Mouse (Mus musculus) heart, embryonic 15.5 days (tissue): ENCODE results near the gene Trim58. TPM values are rescaled to one million over a fixed set of nuclear protein-coding genes. Genes with fewer than 3 reads are reported as not detected.

ENCODE experiments used
- ATAC-seq: fragments of 200-750 bp; cut with Nextera tagmentation; replicated peaks from 2 replicates; pipeline ENCODE4 v1.8.0; 2017; ENCODE audit warnings: low read depth, moderate TSS enrichment; ENCODE audit not compliant: insufficient number of reproducible peaks, insufficient read depth, low FRiP score
- H3K27ac ChIP-seq: fragments of 300-500 bp; sonication (generic); 2 replicates; pipeline ENCODE4 v1.5.1; 2015; ENCODE audit warnings: mild to moderate bottlenecking, inconsistent platforms
- H3K27me3 ChIP-seq: fragments of 300-500 bp; sonication (generic); 2 replicates; pipeline ENCODE4 v1.6.1; 2015; ENCODE audit warnings: inconsistent platforms
- H3K36me3 ChIP-seq: fragments of 300-500 bp; sonication (generic); 2 replicates; pipeline ENCODE4 v1.6.1; 2015; ENCODE audit warnings: mild to moderate bottlenecking, inconsistent platforms
- H3K4me1 ChIP-seq: fragments of 300-500 bp; sonication (generic); replicated peaks from 2 replicates; pipeline ENCODE4 v1.6.1; 2015; ENCODE audit warnings: inconsistent platforms
- H3K4me2 ChIP-seq: fragments of 300-500 bp; sonication (generic); 2 replicates; pipeline ENCODE4 v1.6.1; 2015; ENCODE audit warnings: inconsistent platforms, mild to moderate bottlenecking, moderate library complexity
- H3K4me3 ChIP-seq: fragments of 300-500 bp; sonication (generic); 2 replicates; pipeline ENCODE4 v1.5.1; 2015; ENCODE audit warnings: mild to moderate bottlenecking, inconsistent platforms
- H3K9ac ChIP-seq: fragments of 300-500 bp; sonication (generic); 2 replicates; pipeline ENCODE4 v1.6.1; 2015; ENCODE audit warnings: mild to moderate bottlenecking, inconsistent platforms
- H3K9me3 ChIP-seq: fragments of 300-500 bp; sonication (generic); replicated peaks from 2 replicates; pipeline ENCODE4 v1.6.1; 2016; ENCODE audit warnings: inconsistent platforms
- WGBS: fragments of 180-500 bp; shearing (Covaris S2); methylation state at CpG from one replicate; pipeline ENCODE4 v1.1.7; 2015; ENCODE audit warnings: mixed read lengths; 5-methylcytosine and 5-hydroxymethylcytosine counted together
- polyA plus RNA-seq: library from polyadenylated mRNA; unstranded; fragments of >200 nt; fragmentation: Nextera tagmentation; extraction: Ambion mirVana; gene quantifications from 2 replicates; pipeline ENCODE4 v1.2.1, GENCODE M21; 2015

The Trim58 gene
- 0.16 and 0.44 TPM in 2 replicates for polyA plus RNA-seq

DNA sequence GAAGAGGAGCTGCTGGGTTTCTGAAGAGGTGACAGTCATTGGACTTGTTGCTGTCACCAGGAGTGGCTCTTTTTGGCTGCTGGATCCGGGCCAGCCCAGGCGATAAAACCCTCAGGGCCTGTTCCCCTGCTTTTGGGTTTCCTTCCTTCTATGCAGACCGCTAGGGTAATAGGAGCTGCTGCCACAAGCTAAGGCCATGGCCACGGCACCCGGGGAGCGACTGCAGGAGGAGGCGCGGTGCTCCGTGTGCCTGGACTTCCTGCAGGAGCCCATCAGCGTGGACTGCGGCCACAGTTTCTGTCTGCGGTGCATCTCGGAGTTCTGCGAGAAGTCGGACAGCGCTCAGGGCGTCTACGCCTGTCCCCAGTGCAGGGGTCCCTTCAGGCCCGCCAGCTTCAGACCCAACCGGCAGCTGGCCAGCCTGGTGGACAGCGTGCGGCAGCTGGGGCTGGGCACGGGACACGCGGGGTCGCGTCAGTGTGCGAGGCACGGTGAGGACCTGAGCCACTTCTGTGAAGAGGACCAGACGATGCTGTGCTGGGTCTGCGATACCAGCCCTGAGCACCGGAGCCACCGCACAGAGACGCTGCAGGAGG lies at the start of gene Trim58:
Trim58 (plus strand) TSS at position 194 of the 596 bp plus-strand sequence.
- Histone ChIP-seq H3K27me3 (peaks cover 44% of the 10 kb centered on the region), H3K4me2 (peak within 1 kb of the TSS; percentile 73), H3K4me3 (peak within 1 kb of the TSS; percentile 43), H3K4me1 (peaks cover 7% of the 10 kb centered on the region), H3K9me3 (no peaks in the 10 kb centered on the region), H3K36me3 (no peaks in the 10 kb centered on the region), H3K27ac (no peak within 1 kb of the TSS), H3K9ac (peak within 1 kb of the TSS; percentile 12; the same call in 1 of the 2 replicates)
- no peak for ATAC-seq
- WGBS: 4% methylated on average over 34 of the region's 34 CpGs

DNA sequence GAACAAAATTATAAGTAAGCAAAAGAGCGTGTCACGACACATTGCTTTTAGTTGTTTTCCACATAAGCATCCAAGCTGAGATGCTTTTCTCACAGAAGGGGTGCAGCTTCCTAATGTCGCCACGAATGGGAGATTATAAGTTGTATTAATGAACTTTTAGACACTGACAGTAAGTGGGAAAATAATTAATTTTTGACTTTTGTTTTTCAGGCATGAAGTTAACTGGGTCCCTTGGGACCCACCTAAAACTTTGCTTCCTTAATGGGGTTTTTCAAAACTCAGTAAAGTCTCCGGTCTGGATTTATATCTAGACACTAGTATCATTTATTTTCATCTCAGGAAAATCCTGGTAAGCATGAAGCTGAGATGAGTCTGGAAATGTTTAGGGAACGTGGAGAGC lies 45.5 kb upstream of the Trim58 start, which contains the start of gene Olfr324:
Olfr324 (plus strand) TSS at position 301 of the 400 bp plus-strand sequence.
- Histone ChIP-seq H3K36me3 (no peaks in the 10 kb centered on the region), H3K27me3 (peaks cover 3% of the 10 kb centered on the region; the same call in 1 of the 2 replicates), H3K4me2 (no peak within 1 kb of the TSS), H3K9ac (no peak within 1 kb of the TSS), H3K9me3 (no peaks in the 10 kb centered on the region), H3K4me3 (no peak within 1 kb of the TSS), H3K4me1 (no peaks in the 10 kb centered on the region), H3K27ac (no peak within 1 kb of the TSS)
- WGBS: 74% methylated on average over 6 of the region's 6 CpGs
- ATAC-seq: no peak

DNA sequence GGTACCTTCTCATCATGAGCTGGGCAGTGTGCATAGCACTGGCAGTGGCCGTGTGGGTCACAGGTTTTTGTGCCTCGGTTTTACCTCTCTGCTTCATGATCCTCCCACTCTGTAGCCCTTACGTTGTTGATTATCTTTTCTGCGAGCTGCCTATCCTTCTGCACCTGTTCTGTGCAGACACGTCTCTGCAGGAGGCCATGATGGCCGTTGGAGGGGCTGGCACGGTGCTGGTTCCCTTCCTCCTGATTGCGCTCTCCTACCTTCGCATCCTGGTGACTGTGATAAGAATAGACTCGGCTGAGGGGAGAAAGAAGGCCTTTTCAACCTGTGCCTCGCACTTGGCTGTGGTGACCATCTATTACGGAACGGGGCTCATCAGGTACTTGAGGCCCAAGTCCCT lies 42.4 kb upstream of the Trim58 start:
- no peak overlapping the region for H3K4me3 ChIP-seq
- no peaks in the 10 kb centered on the region for H3K9me3 ChIP-seq
- H3K4me2 ChIP-seq: no peak overlapping the region
- WGBS: 81% methylated on average over 13 of the region's 13 CpGs
- no peak for ATAC-seq
- no peaks in the 10 kb centered on the region for H3K4me1 ChIP-seq
- H3K27ac ChIP-seq: no peak overlapping the region
- H3K9ac ChIP-seq: no peak overlapping the region
- peaks cover 3% of the 10 kb centered on the region; the same call in 1 of the 2 replicates for H3K27me3 ChIP-seq
- no peaks in the 10 kb centered on the region for H3K36me3 ChIP-seq

DNA sequence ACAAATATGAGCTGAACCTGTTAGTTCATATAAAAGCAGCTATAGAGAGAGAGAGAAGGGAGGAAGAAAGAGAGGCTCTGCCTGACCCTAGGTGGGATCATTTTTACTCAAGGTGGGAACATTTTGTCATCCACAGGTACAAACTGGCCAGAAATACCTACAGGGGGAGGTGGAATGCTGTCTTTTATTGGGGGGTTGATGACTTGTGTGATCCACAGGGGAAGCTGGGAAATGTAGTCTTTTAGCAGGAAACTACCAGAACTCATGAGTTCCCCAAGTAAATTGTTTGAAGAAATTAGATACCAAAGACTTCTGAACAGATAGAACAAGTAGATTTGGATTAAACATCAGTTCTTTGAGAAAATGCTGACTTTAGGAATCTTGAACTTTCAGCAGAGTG lies 38.2 kb upstream of the Trim58 start:
- Histone ChIP-seq H3K4me1 (no peaks in the 10 kb centered on the region), H3K9ac (no peak overlapping the region), H3K4me2 (no peak overlapping the region), H3K27me3 (no peaks in the 10 kb centered on the region), H3K9me3 (no peaks in the 10 kb centered on the region), H3K4me3 (no peak overlapping the region), H3K36me3 (no peaks in the 10 kb centered on the region), H3K27ac (no peak overlapping the region)
- ATAC-seq: no peak

DNA sequence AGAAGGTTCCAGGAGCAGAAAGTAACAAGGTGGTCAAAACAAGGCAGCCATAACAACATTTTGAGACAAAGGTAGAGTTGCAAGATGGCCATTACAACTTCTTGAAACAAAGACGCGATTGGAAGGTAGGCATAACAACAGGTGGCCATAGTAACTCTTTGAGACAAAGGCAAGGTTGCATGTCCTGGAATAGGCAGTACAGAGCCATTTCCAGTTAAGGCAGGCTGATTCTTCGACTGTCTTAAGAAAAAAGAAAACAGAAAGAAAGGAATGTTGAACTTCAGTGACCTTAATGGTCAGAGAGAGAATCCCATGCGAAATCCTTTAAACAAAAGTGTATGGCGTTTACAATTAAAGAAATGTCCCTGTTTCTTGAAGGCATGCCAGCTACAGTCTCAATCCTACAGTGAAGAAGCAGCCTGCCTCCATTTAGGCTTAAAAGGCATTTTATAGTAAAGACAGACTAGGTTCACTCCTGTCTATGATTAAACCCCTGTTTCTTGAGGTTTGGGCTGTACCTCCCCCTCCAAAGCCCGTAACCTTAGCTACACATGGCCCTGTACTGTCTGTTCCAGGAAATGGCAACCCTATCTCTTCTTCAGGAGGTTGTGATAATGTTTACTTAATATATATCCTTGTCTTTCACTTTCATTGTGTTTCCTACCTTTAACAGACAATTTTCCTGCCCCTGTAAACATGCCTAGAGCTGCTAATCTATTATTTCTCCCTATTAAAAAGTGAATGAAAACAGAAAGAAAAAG lies 37.3 kb upstream of the Trim58 start:
- ATAC-seq: no peak
- Histone ChIP-seq H3K4me2 (no peak overlapping the region), H3K4me3 (no peak overlapping the region), H3K9me3 (no peaks in the 10 kb centered on the region), H3K36me3 (no peaks in the 10 kb centered on the region), H3K27ac (no peak overlapping the region), H3K27me3 (no peaks in the 10 kb centered on the region), H3K9ac (no peak overlapping the region), H3K4me1 (no peaks in the 10 kb centered on the region)
- WGBS: 72% methylated on average over 6 of the region's 6 CpGs

DNA sequence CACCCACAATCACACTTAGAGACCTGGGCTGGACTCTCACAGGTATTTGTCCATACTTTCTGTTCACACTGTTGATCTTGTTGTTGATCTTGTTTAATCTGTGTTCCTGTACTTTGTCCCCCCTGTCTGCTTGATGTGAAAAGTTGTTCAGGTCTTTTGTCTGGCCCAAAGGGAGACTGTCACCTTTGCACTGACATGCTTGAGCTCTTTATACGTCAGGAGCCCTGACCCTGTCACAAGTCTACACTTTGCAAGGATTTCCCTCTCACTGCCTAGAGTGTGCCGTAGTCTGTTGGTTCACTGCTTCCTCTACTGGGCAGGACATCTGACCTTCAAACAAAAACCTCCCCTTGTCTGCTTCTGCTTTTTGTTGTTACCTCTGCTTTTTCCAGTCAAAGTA lies 35.6 kb upstream of the Trim58 start:
- Histone ChIP-seq H3K4me2 (no peak overlapping the region), H3K36me3 (no peaks in the 10 kb centered on the region), H3K27ac (no peak overlapping the region), H3K4me1 (no peaks in the 10 kb centered on the region), H3K9me3 (no peaks in the 10 kb centered on the region), H3K9ac (no peak overlapping the region), H3K27me3 (no peaks in the 10 kb centered on the region), H3K4me3 (no peak overlapping the region)
- no peak for ATAC-seq
- 48% methylated on average over 2 of the region's 2 CpGs for WGBS

DNA sequence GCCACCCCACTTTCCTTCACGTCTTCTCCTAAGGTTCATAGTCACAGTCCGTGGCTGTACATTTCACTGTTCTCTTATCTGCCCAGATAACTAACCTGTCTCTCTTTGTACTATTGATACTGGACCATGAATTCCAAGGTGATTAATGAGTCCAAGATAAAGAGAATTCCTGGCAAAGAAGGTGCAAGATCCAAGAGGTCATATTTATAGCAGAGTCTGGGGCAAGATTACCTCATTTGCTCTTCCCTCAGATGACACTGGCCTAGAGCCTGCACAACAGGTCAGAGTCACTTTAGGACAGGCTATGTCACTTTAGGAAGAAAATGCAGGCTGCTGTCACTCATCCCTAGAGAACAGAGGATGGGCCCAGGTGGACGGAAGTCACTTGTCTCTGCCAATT lies 35.0 kb upstream of the Trim58 start:
- no peaks in the 10 kb centered on the region for H3K4me1 ChIP-seq
- no peak overlapping the region for H3K4me2 ChIP-seq
- no peaks in the 10 kb centered on the region for H3K9me3 ChIP-seq
- no peak overlapping the region for H3K4me3 ChIP-seq
- no peak overlapping the region for H3K9ac ChIP-seq
- no peaks in the 10 kb centered on the region for H3K27me3 ChIP-seq
- no peak overlapping the region for H3K27ac ChIP-seq
- 44% methylated on average over 3 of the region's 3 CpGs for WGBS
- no peak for ATAC-seq
- no peaks in the 10 kb centered on the region for H3K36me3 ChIP-seq

DNA sequence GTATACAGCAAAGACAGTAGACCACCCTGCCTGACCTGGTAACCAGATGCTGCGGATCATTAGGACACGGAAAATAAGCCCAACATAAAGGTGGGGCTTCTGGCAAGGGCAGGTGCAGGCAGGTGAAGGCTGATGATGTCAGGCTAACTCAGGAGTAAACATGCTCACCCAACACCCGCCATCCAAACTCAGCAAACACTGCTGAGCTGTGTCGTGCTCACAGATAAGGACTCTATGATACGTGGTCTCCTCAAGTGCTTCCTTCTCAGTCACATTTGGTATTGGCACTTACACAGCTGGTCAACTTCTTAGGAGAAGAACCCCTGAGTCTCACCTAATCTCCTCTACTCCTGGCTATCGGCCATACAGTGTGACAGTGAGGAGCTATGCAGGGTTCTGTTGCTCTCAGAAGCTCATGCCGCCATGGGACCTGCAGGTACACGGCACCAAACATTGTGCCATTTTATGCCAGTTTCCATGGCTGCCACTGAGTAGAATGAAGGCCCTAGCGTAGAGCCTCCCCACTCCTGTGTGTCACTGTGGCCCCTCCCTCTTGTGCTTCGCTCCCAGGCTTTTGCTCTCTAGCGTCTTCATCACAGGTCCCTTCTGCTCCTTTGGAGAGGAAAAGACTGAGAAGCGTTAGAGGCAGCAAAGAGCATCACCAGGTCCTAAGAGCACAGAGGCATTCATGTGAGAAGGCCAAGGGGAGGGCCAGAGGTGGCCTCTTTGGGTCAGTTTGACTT lies 33.9 kb upstream of the Trim58 start:
- Histone ChIP-seq H3K27ac (no peak overlapping the region), H3K4me1 (no peaks in the 10 kb centered on the region), H3K4me3 (no peak overlapping the region), H3K36me3 (no peaks in the 10 kb centered on the region), H3K9ac (no peak overlapping the region), H3K4me2 (no peak overlapping the region), H3K9me3 (no peaks in the 10 kb centered on the region), H3K27me3 (no peaks in the 10 kb centered on the region)
- 72% methylated on average over 12 of the region's 12 CpGs for WGBS
- no peak for ATAC-seq

DNA sequence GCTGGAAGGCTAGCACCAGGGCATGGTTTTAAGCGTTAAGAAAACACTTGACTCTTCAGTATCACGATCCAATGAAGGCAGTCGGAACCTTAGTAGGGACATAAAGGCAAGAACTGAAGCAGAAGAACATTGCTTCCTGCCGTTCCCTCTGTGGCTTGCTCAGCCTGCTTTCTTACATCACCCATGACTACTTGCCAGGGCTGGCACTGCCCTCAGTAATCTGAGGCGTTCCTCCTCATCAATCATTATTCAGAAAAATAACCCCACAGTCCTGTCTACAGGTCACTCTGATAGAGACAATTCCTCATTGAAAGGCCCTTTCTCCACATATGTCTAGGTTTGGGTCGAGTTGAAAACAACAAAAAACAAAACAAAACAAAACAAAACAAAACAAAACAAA lies 33.2 kb upstream of the Trim58 start:
- H3K4me2 ChIP-seq: no peak overlapping the region
- H3K9me3 ChIP-seq: no peaks in the 10 kb centered on the region
- no peak overlapping the region for H3K27ac ChIP-seq
- no peaks in the 10 kb centered on the region for H3K36me3 ChIP-seq
- ATAC-seq: no peak
- H3K4me1 ChIP-seq: no peaks in the 10 kb centered on the region
- no peak overlapping the region for H3K4me3 ChIP-seq
- no peak overlapping the region for H3K9ac ChIP-seq
- no peaks in the 10 kb centered on the region for H3K27me3 ChIP-seq
- WGBS: 77% methylated on average over 6 of the region's 6 CpGs

DNA sequence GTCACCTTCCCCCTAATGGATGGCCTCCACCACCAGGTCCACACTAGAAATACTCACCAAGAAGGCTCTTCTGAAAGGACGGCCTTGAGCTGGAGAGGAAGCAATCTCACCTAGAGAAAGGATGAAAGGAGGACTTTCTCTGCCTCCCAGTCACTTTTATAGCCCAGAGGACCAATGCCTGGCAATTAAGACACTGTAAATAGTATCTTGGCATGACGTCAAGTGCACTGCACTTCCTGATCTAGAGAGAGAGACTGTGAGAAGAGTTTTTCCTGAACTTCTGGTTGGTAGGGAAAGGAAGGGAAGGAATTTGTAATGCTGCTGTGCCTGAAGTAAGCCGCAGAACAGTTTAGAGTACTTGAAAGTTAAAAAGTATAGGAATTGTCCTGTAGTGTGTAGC lies 26.9 kb upstream of the Trim58 start:
- H3K9ac ChIP-seq: no peak overlapping the region
- H3K9me3 ChIP-seq: no peaks in the 10 kb centered on the region
- no peaks in the 10 kb centered on the region; the same call in 1 of the 2 replicates for H3K4me1 ChIP-seq
- no peak overlapping the region for H3K27ac ChIP-seq
- no peak for ATAC-seq
- no peak overlapping the region for H3K4me3 ChIP-seq
- H3K27me3 ChIP-seq: no peaks in the 10 kb centered on the region
- 59% methylated on average over 3 of the region's 3 CpGs for WGBS
- no peaks in the 10 kb centered on the region for H3K36me3 ChIP-seq
- no peak overlapping the region for H3K4me2 ChIP-seq

DNA sequence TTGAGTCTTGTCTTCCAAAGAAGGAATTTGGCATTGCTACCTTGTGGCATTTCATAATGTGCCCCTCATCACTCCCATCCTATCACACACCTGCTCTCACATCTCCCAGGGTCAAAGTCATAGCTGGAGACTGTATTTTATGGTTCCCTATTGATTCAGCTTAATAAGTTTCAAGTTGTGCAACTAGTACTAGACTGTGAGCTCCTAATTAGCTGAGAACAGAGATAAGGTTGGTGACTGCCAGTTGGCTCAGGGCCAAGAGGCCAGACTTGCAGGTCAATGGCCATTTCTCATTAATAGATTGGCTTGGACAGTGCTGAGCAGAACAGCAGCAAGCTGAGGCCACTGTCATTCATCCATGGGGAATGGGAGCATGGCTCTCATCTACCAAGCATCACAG lies 25.7 kb upstream of the Trim58 start:
- no peak for ATAC-seq
- Histone ChIP-seq H3K4me2 (no peak overlapping the region), H3K4me3 (no peak overlapping the region), H3K36me3 (no peaks in the 10 kb centered on the region), H3K9me3 (no peaks in the 10 kb centered on the region), H3K27me3 (no peaks in the 10 kb centered on the region), H3K4me1 (no peaks in the 10 kb centered on the region; the same call in 1 of the 2 replicates), H3K27ac (no peak overlapping the region), H3K9ac (no peak overlapping the region)
